Mouse (Mus musculus): ENCODE data around the gene Cpn1. TPM values are rescaled to one million over a fixed set of nuclear protein-coding genes. Genes with fewer than 3 reads are reported as not detected.

Gene Cpn1
- total RNA-seq (2021): under 1 TPM; 0.25 to 0.90 TPM
- long read RNA-seq, experiment 1: 0 reads
- long read RNA-seq, experiment 2: 0 reads

DNA sequence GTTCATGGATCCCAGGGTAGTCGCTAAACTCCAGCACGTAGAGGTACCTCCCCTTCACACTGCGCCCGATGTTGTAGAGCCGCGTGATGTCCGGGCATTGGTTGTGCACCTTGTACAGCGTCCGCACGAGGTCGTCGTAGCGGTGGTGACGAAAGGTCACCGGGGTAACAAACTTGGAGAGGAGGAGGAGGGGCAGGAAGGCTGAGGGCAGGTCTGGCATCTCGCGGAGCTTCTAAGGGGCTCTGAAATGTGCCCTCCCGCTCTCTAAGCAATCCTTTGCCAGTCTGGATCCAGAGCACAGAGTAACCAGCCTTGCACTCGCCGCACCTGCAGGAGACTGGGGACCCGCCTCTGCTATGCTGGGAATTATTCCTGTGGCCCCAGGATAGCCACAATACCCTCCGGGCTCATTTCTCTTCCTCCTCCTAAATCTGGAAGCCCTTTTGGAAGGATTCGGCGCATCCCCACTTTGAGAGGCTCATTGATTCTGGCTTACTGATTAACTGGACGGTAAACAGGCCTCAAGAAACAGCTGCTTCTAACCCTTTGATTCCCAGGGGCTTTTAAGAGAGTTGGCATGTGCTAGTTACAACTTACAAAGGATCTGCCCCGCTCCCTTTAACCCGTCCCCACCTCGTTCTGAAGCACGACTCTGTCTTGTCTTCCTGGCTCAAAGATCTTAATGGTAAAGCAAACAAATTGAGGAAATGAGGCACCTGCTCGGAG lies at the start of gene Cpn1:
Cpn1 (minus strand) TSS at position 488 of the 726 bp plus-strand sequence.
- peak; percentile 9 for DNase-seq (ENCODE audit: low spot score)

DNA sequence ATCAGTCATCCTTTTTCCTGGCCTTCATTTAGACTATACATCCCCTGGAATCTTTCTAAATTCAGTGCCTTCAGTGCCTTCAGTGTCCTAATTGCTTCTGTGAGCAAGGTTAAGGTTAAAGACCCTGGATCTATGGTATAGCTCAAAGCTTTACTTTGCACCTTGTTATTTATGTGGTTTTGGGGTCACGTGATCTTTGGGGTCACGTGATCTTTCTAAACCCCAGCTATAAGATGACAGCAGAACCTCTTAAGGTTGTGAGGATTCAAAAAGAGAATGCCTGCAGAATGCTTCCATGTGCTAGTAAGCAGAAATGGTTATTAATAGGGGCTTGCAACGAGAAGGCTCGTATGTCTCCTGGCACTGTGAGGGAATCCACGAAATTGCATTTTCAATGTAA lies 47.0 kb upstream of the Cpn1 start:
- no peak for DNase-seq (ENCODE audit: low spot score)

GRCm38 (mm10) chr19:44032046-44032744 lies 45.8 kb upstream of the Cpn1 start:
- no peak for DNase-seq (ENCODE audit: low spot score)

- DNase-seq (ENCODE audit: low spot score): no peak
Measured at GRCm38 (mm10) chr19:44030024-44030423, 43.7 kb upstream of the Cpn1 start.

- DNase-seq (ENCODE audit: low spot score): no peak
Measured at GRCm38 (mm10) chr19:44028972-44029371, 42.6 kb upstream of the Cpn1 start, which contains the start of gene Cyp2c23. TSS of gene Cyp2c23 (minus strand) at chr19:44029208.

GRCm38 (mm10) chr19:44026956-44027530 lies 40.7 kb upstream of the Cpn1 start:
- DNase-seq (ENCODE audit: low spot score): no peak

DNA sequence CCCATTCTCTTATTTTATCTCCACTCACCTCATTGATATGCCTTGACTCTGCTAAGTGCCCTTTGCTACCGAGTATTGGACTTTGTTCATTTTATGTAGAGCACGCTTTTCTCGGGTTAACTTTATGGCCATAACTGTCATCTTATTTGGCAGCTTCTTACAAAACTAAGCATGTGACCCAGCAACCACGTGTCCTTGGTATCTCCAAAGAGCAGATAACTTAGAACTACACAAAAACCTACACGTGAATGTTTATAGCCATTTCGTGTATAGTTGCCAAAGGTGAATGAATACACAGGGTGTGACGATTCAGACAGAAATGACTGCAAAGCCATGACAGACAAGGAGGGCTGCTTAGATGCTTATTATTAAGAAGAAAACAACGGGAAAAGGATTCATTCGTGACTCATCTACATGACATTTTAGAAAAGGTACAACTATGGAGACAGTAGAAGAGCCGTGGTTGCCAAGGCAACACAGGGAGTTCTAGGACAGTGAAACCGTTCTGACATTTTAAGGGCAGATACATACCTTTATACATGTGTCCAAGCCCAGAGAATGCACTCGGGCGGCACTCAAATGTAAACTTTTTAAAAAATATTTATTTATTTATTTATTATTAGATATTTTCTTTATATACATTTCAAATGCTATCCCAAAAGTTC lies 38.7 kb upstream of the Cpn1 start:
- no peak for DNase-seq (ENCODE audit: low spot score)

DNA sequence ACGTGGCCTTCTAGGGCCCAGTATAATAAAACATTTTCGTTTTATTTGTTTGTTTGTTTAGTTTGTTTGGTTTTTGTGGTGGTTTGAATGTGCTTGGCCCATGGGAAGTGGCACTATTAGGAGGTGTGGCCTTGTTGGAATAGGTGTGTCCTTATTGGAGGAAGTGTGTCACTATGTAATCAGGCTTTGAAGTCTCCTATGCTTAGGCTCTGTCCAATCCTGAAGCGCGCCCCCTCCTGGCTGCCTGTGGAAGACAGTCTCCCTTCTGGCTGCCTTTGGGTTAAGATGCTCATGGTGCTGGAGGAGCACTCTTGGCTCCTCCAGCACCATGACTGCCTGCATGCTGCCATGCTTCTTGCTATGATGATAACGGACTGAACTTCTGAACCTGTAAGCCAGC lies 36.7 kb upstream of the Cpn1 start:
- no peak for DNase-seq (ENCODE audit: low spot score)

GRCm38 (mm10) chr19:44021502-44021901 lies 35.1 kb upstream of the Cpn1 start:
- DNase-seq (ENCODE audit: low spot score): peak; percentile 87

DNA sequence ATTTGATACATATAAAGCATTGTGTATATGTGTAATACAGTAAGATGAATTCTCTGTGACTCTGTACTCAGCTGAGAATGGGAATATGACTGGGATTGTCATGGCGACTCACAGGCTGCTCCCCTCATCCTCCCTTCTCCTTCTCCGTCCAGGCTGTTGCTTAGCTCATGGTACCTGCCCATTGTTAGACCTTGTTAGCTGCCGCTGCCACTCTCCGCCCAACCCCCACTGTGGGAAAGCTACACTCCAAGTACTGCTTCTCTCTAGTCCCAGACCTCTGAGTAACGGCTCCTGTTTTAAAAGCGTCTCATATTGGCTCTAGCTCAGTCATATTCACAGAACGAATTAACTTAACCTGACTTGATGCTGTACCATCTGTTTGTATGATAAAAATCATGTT lies 33.4 kb upstream of the Cpn1 start:
- no peak for DNase-seq (ENCODE audit: low spot score)

DNA sequence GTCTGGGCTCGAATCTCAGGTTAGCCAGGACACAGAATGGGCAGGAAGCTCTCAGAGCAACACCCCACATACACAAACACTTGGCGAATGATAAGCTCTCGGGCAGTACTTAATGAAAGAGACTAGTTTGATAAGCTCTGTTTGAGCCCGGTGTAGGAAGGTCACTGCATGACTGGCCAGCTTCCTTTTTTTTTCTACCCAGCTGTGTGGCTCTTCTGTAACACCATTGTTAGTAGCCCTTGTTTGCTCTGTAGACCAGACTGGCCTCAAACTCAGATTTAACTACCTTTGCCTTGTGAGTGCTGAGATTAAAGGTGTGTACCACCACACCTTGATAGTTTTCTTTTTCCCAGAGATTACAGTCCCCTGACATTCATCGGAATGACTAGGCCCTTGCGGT lies 27.5 kb upstream of the Cpn1 start:
- no peak for DNase-seq (ENCODE audit: low spot score)

GRCm38 (mm10) chr19:44008784-44009183 lies 22.4 kb upstream of the Cpn1 start:
- DNase-seq (ENCODE audit: low spot score): peak; percentile 12

DNA sequence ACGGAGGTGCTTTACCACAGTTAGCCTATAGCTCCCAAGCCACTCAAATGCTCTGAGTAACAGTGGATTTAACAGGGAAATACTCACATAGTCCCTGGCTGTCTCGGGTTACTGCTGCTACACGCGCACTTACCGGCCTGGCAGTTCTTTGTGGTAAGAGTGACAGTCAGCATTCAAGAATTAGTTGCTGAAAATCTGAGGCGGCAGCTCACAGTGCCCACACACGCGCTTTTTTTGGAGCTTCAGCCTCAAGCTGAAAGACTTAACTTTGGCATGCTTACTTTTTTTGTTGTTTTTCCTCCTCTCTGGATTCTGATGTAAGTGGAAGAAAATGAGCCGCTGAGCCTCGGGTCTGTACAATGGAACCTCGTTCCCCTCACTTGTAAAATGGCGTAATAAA lies 20.8 kb upstream of the Cpn1 start:
- no peak for DNase-seq (ENCODE audit: low spot score)

- no peak for DNase-seq (ENCODE audit: low spot score)
Measured at GRCm38 (mm10) chr19:44005025-44005424, 18.7 kb upstream of the Cpn1 start.

GRCm38 (mm10) chr19:44004261-44004660 lies 17.9 kb upstream of the Cpn1 start:
- no peak for DNase-seq (ENCODE audit: low spot score)

GRCm38 (mm10) chr19:44000720-44001119 lies 14.4 kb upstream of the Cpn1 start:
- peak; percentile 7 for DNase-seq (ENCODE audit: low spot score)

- DNase-seq (ENCODE audit: low spot score): peak; percentile 9
Measured at GRCm38 (mm10) chr19:44000061-44000460, 13.7 kb upstream of the Cpn1 start.

DNA sequence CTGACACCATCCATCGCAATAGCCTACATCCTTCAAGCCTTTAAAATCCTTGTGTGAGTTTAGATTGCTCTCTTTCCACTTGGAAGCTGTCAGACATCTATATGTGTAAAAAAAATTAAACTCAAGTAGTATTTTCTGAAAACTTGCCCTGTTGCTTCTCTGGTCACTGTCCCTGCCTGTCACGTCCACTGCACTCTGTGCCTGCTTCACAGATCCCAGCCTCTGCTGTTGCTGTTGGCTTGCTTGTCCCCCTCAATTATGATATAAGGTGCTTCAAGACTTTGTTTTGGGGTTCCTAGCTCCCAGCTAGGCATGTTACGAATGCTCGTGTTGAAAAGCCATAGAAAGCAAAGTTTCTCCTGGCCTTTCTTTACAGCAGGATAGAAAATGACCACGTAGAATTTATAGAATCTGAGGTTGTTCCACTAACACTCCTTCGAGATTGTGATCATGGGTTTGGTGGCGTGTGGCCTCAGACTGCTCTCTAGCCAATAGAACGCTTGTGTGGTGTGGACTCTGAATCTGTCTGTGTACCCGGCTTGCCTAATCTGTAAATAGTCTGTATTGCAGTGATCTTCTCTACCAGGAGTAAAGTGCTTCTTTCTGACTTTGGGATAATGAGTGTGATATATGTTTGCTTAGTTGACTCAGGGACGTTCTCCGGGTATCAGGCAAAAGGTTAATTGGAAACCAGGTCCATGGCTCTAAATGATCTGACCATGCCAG lies 12.6 kb upstream of the Cpn1 start:
- no peak for DNase-seq (ENCODE audit: low spot score)

- DNase-seq (ENCODE audit: low spot score): no peak
Measured at GRCm38 (mm10) chr19:43998101-43998500, 11.7 kb upstream of the Cpn1 start.

GRCm38 (mm10) chr19:43995427-43995826 lies 9.1 kb upstream of the Cpn1 start:
- DNase-seq (ENCODE audit: low spot score): no peak

- DNase-seq (ENCODE audit: low spot score): no peak
Measured at GRCm38 (mm10) chr19:43992464-43992863, 6.1 kb upstream of the Cpn1 start.

Measured in gastrocnemius, adult 18-20 months (tissue).